Mouse (Mus musculus) E14TG2a.4 (cell line): ENCODE measurements around the gene Chpf.

Experiments used
- CTCF ChIP-seq: conservative IDR thresholded peaks from 2 replicates; pipeline ENCODE4 v1.5.1; 2014; ENCODE audit warnings: low read length
- NANOG ChIP-seq: IDR thresholded peaks from 2 replicates; pipeline ENCODE4 v1.6.1; 2014; ENCODE audit warnings: borderline replicate concordance, low read length, mixed read lengths

GRCm38 (mm10) chr1:75458789-75459684 is 20.1 kb downstream of the Chpf start:
- TF ChIP-seq CTCF = no peak
- no peak for TF ChIP-seq NANOG
